Mouse (Mus musculus): Measurements from ENCODE around the gene Gatad1. TPM values are rescaled to one million over a fixed set of nuclear protein-coding genes. Genes with fewer than 3 reads are reported as not detected.

Gene Gatad1
- 67.7 and 69.3 TPM in 2 replicates for polyA plus RNA-seq (2016; fragmentation: Nextera tagmentation; extraction: Ambion mirVana)

GRCm38 (mm10) chr5:3657085-3657484 is at the start of gene Gatad1:
Gene Gatad1 (minus strand): TSS chr5:3657185.
- no peaks in the 10 kb centered on the region for H3K27me3 ChIP-seq (replicated peaks)
- no peak for ATAC-seq (ENCODE audit: insufficient number of reproducible peaks, low FRiP score)
- WGBS = 65% methylated on average over 5 of the region's 5 CpGs

DNA sequence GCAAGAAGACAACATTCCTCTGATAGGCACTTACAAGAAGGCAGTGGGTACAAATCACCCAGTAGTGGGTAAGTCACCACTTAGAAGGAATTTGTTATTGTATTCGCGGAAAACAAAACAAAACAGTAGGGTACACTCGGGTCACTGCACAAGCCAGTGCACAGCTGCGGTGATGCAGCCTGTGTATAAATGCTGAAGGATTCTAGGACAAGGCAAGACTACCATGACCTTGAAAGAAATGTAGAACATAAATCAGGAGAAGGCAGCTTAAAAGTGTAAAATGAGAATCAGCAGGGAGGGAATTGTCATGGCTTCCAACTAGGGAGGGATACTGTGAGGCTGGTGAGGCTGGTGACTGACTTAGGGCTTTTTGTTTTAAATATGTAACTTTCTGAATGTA is 45.2 kb upstream of the Gatad1 start:
- H3K36me3 ChIP-seq = peaks cover 45% of the 10 kb centered on the region
- H3K4me3 ChIP-seq = no peak overlapping the region
- H3K27ac ChIP-seq (ENCODE audit: poor library complexity, severe bottlenecking) = no peak overlapping the region
- no peaks in the 10 kb centered on the region for H3K27me3 ChIP-seq (replicated peaks)
- ATAC-seq (ENCODE audit: insufficient number of reproducible peaks, low FRiP score) = no peak
- WGBS = 87% methylated on average over 4 of the region's 4 CpGs
- H3K4me2 ChIP-seq = no peak overlapping the region
- H3K4me1 ChIP-seq (replicated peaks) = no peaks in the 10 kb centered on the region
- H3K9me3 ChIP-seq (replicated peaks) = no peaks in the 10 kb centered on the region
- H3K9ac ChIP-seq = no peak overlapping the region

More at GRCm38 (mm10) chr5:3657085-3657484, at the start of gene Gatad1:
- H3K27ac ChIP-seq (ENCODE audit: poor library complexity, severe bottlenecking) = no peak within 1 kb of the TSS
- no peaks in the 10 kb centered on the region for H3K9me3 ChIP-seq (replicated peaks)
- H3K9ac ChIP-seq = no peak within 1 kb of the TSS
- no peak within 1 kb of the TSS for H3K4me3 ChIP-seq
- H3K4me1 ChIP-seq (replicated peaks) = no peaks in the 10 kb centered on the region
- no peak within 1 kb of the TSS for H3K4me2 ChIP-seq
- H3K36me3 ChIP-seq = no peaks in the 10 kb centered on the region

DNA sequence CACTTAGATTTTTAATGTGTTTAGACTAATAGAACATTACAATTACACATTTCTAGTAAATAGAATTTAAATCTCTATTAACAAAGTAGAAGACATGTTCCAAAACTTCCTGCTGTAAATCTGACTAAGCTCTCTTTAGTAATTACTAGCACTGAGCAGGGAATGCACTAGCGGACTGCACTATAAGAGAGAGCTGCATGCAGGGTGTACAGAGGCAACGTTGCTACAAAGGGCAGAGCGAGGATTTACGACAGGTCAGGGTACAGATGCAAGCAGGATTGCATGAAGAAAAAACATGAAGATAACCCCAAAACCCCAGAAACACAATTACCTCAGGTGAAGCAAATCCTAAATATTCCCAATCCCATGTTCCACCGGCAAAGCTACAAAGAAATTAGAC is 43.0 kb upstream of the Gatad1 start:
- WGBS = 91% methylated on average over 5 of the region's 5 CpGs
- no peak overlapping the region for H3K9ac ChIP-seq
- no peak for ATAC-seq (ENCODE audit: insufficient number of reproducible peaks, low FRiP score)
- no peaks in the 10 kb centered on the region for H3K4me1 ChIP-seq (replicated peaks)
- H3K4me3 ChIP-seq = no peak overlapping the region
- no peak overlapping the region for H3K27ac ChIP-seq (ENCODE audit: poor library complexity, severe bottlenecking)
- no peaks in the 10 kb centered on the region for H3K9me3 ChIP-seq (replicated peaks)
- no peak overlapping the region for H3K4me2 ChIP-seq
- peaks cover 51% of the 10 kb centered on the region for H3K36me3 ChIP-seq
- no peaks in the 10 kb centered on the region for H3K27me3 ChIP-seq (replicated peaks)

DNA sequence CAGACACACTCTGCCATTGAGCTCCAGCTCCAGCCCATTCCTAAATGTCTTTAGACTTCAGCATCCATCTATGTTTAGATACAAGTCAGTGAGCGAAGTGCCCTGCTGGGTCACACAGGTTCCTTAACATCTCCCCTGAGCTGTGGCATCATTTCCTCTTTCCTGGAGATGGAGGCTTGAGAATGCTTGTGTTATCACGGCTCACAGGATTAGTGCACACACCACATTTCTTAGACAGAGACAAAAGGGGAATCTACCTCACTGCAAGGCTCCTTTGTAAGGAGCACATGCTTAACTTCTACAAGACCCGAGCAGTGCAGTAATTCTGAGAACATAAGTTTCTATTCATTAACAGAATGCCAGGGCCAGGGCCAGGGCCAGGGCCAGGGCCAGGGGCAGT is 39.0 kb upstream of the Gatad1 start:
- 78% methylated on average over 3 of the region's 3 CpGs for WGBS
- H3K9me3 ChIP-seq (replicated peaks) = no peaks in the 10 kb centered on the region

GRCm38 (mm10) chr5:3695191-3695590 is 38.2 kb upstream of the Gatad1 start:
- no peak for ATAC-seq (ENCODE audit: insufficient number of reproducible peaks, low FRiP score)

More for the DNA sequence above, 39.0 kb upstream of the Gatad1 start:
- Histone ChIP-seq H3K9ac (no peak overlapping the region), H3K4me1 (replicated peaks) (no peaks in the 10 kb centered on the region), H3K36me3 (peaks cover 69% of the 10 kb centered on the region), H3K4me2 (no peak overlapping the region), H3K27me3 (replicated peaks) (no peaks in the 10 kb centered on the region), H3K27ac (ENCODE audit: poor library complexity, severe bottlenecking) (no peak overlapping the region), H3K4me3 (no peak overlapping the region)
- ATAC-seq (ENCODE audit: insufficient number of reproducible peaks, low FRiP score) = no peak

GRCm38 (mm10) chr5:3692956-3693355 is 36.0 kb upstream of the Gatad1 start:
- Histone ChIP-seq H3K4me1 (replicated peaks) (no peaks in the 10 kb centered on the region), H3K27ac (ENCODE audit: poor library complexity, severe bottlenecking) (no peak overlapping the region), H3K4me2 (no peak overlapping the region), H3K36me3 (peaks cover 71% of the 10 kb centered on the region), H3K4me3 (no peak overlapping the region), H3K9me3 (replicated peaks) (no peaks in the 10 kb centered on the region), H3K9ac (no peak overlapping the region), H3K27me3 (replicated peaks) (no peaks in the 10 kb centered on the region)
- no peak for ATAC-seq (ENCODE audit: insufficient number of reproducible peaks, low FRiP score)
- WGBS = 90% methylated on average over 9 of the region's 9 CpGs

More at GRCm38 (mm10) chr5:3695191-3695590, 38.2 kb upstream of the Gatad1 start:
- Histone ChIP-seq H3K27me3 (replicated peaks) (no peaks in the 10 kb centered on the region), H3K4me3 (no peak overlapping the region), H3K9me3 (replicated peaks) (no peaks in the 10 kb centered on the region), H3K4me1 (replicated peaks) (no peaks in the 10 kb centered on the region), H3K4me2 (no peak overlapping the region), H3K27ac (ENCODE audit: poor library complexity, severe bottlenecking) (no peak overlapping the region), H3K9ac (no peak overlapping the region), H3K36me3 (peaks cover 66% of the 10 kb centered on the region)
- WGBS = 80% methylated on average over 4 of the region's 4 CpGs

- no peak overlapping the region for H3K4me2 ChIP-seq
- H3K9me3 ChIP-seq (replicated peaks) = no peaks in the 10 kb centered on the region
- H3K36me3 ChIP-seq = peaks cover 63% of the 10 kb centered on the region
- no peak overlapping the region for H3K9ac ChIP-seq
- no peaks in the 10 kb centered on the region for H3K27me3 ChIP-seq (replicated peaks)
- no peak for ATAC-seq (ENCODE audit: insufficient number of reproducible peaks, low FRiP score)
- H3K27ac ChIP-seq (ENCODE audit: poor library complexity, severe bottlenecking) = no peak overlapping the region
- H3K4me3 ChIP-seq = no peak overlapping the region
- H3K4me1 ChIP-seq (replicated peaks) = no peaks in the 10 kb centered on the region
- WGBS = 97% methylated on average over 3 of the region's 3 CpGs
These were observed 34.3 kb upstream of the Gatad1 start for GRCm38 (mm10) chr5:3691283-3691682.

DNA sequence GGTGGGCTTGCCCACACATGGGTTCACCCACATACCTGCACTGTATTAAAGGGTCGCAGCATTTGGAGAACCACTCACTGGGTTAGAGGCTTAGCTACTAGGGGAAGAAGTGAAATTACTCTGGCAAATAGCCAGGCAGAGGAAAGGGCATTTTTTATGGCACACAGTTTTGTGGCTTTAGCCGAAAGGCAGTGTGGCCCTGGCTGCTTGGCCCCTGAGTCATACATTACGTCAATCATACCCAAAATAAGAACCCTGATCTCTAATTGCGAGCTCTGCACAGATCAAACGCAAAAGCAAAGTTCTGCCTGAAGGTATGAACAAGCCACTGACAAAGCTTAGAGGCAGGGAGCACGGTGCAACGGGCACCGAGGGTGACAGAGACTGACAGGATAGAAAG is 31.3 kb upstream of the Gatad1 start:
- Histone ChIP-seq H3K27ac (ENCODE audit: poor library complexity, severe bottlenecking) (no peak overlapping the region), H3K36me3 (peaks cover 43% of the 10 kb centered on the region), H3K4me1 (replicated peaks) (no peaks in the 10 kb centered on the region), H3K27me3 (replicated peaks) (no peaks in the 10 kb centered on the region), H3K4me3 (no peak overlapping the region), H3K9me3 (replicated peaks) (no peaks in the 10 kb centered on the region), H3K4me2 (no peak overlapping the region), H3K9ac (no peak overlapping the region)
- no peak for ATAC-seq (ENCODE audit: insufficient number of reproducible peaks, low FRiP score)
- 91% methylated on average over 8 of the region's 8 CpGs for WGBS

- Histone ChIP-seq H3K9me3 (replicated peaks) (no peaks in the 10 kb centered on the region), H3K27ac (ENCODE audit: poor library complexity, severe bottlenecking) (no peak overlapping the region), H3K9ac (no peak overlapping the region), H3K36me3 (no peaks in the 10 kb centered on the region), H3K27me3 (replicated peaks) (no peaks in the 10 kb centered on the region), H3K4me1 (replicated peaks) (no peaks in the 10 kb centered on the region), H3K4me3 (no peak overlapping the region), H3K4me2 (no peak overlapping the region)
- WGBS = 81% methylated on average over 6 of the region's 6 CpGs
- no peak for ATAC-seq (ENCODE audit: insufficient number of reproducible peaks, low FRiP score)
These were observed 13.1 kb upstream of the Gatad1 start for GRCm38 (mm10) chr5:3669938-3670554.

DNA sequence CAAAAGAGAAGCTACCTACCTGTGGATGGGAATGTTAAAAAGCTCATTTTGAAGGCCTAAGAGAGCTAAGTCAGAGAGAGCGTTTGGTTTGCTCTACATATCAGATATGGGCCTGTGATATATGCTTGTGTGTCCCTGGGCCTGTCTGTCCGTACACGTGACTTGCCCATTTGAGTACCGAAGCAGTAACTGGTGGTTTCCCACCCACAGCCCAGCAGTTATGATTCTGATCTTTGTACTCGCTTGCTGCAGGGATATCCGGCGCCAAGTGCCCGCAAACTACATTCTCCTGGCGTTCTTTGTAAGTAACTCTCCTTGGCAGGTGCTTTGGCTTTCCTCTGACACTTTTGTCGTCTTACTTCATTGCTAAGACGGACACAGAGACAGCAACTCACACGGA is 9.6 kb upstream of the Gatad1 start:
- Histone ChIP-seq H3K27ac (ENCODE audit: poor library complexity, severe bottlenecking) (no peak overlapping the region), H3K4me3 (no peak overlapping the region), H3K9ac (no peak overlapping the region), H3K27me3 (replicated peaks) (no peaks in the 10 kb centered on the region), H3K9me3 (replicated peaks) (no peaks in the 10 kb centered on the region), H3K4me2 (no peak overlapping the region), H3K36me3 (no peaks in the 10 kb centered on the region), H3K4me1 (replicated peaks) (no peaks in the 10 kb centered on the region)
- 80% methylated on average over 12 of the region's 12 CpGs for WGBS
- no peak for ATAC-seq (ENCODE audit: insufficient number of reproducible peaks, low FRiP score)

DNA sequence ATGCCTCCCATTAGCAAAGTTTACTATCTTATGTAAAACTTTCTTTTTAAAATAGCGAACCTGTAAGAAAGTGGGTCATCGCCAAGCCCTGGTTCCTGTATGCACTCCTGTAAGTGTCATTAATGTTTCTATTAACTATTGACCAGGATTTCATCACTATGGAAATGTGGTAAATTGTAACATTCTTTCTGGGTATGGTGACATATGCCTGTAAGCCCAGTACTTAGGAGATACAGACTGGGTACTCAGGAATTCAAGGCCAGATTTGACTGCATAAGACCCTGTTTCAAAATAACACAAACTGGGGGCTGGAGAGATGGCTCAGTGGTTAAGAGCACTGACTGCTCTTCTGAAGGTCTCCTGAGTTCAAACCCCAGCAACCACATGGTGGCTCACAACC is 8.2 kb upstream of the Gatad1 start:
- ATAC-seq (ENCODE audit: insufficient number of reproducible peaks, low FRiP score) = no peak
- Histone ChIP-seq H3K27ac (ENCODE audit: poor library complexity, severe bottlenecking) (no peak overlapping the region), H3K4me2 (no peak overlapping the region), H3K27me3 (replicated peaks) (no peaks in the 10 kb centered on the region), H3K4me1 (replicated peaks) (no peaks in the 10 kb centered on the region), H3K9me3 (replicated peaks) (no peaks in the 10 kb centered on the region), H3K9ac (no peak overlapping the region), H3K36me3 (no peaks in the 10 kb centered on the region), H3K4me3 (no peak overlapping the region)
- 89% methylated on average over 2 of the region's 2 CpGs for WGBS

DNA sequence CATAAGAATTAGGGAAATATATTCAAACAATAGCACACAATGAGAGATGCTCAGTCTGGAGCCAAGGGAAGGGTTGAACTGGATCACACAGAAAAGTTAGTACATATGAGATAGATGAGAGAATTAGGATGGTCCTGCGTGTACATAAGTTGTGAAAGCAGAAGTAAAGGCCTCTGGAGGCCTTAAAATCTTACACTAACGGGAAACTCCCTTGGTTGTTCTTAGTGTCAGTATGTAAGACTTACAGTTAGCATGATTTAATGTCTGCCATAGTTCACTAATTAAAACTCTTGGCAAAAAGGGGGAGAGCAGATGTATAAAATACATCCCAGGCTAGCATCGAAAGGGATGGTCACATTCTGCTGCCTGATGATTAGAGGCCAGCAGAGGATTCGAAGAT is 3.2 kb downstream of the Gatad1 start:
- H3K36me3 ChIP-seq = no peaks in the 10 kb centered on the region
- H3K4me3 ChIP-seq = no peak overlapping the region
- H3K27ac ChIP-seq (ENCODE audit: poor library complexity, severe bottlenecking) = no peak overlapping the region
- WGBS = 86% methylated on average over 4 of the region's 4 CpGs
- no peaks in the 10 kb centered on the region for H3K27me3 ChIP-seq (replicated peaks)
- no peak overlapping the region for H3K9ac ChIP-seq
- no peaks in the 10 kb centered on the region for H3K9me3 ChIP-seq (replicated peaks)
- H3K4me2 ChIP-seq = no peak overlapping the region
- ATAC-seq (ENCODE audit: insufficient number of reproducible peaks, low FRiP score) = no peak
- H3K4me1 ChIP-seq (replicated peaks) = no peaks in the 10 kb centered on the region

Measured in heart, embryonic 12.5 days (tissue).